13 mouse cellular contexts compared by ENCODE assay signal in genomic region chr9:37519995-37520394, GRCm38 (mm10). TPM values are rescaled to one million over a fixed set of nuclear protein-coding genes. Genes with fewer than 3 reads are reported as not detected.
"Had no signal": no experiment of that assay in that cellular context is flagged by ENCODE, and none has a peak within 500 bp of the region (broad histone marks: within the 10 kb centered on the region; RNA-seq: fewer than 3 reads in every experiment).

No protein-coding gene starts in this region.

- ATAC-seq: liver, embryonic 12.5 days; midbrain, embryonic 13.5 days; midbrain, embryonic 16.5 days had no signal

- DNase-seq: kidney, postnatal 25 days; layer of hippocampus, postnatal 36 days; liver; lung, adult 18-20 months; lung, postnatal 10 days; lung, postnatal 36 days; retina, postnatal 1 day; thymus, adult 18-20 months; thymus, postnatal 36 days had no signal

RNA-seq across cellular contexts. Expression of gene Esam, which starts 7.9 kb away (rescaled TPM):
- total RNA-seq: monocyte, adult 5-6 weeks had no signal

RNA-seq across cellular contexts. Expression of gene Vsig2, which starts 19.1 kb away (rescaled TPM):
- total RNA-seq: monocyte, adult 5-6 weeks had no signal
